Mouse (Mus musculus) neural tube, embryonic 15.5 days (tissue): ENCODE measurements around the gene Pick1. TPM values are rescaled to one million over a fixed set of nuclear protein-coding genes. Genes with fewer than 3 reads are reported as not detected.

Source experiments
- ATAC-seq: fragments of 200-750 bp; cut with Nextera tagmentation; 2 replicates; pipeline ENCODE4 v1.8.0; 2017; ENCODE audit warnings: mild to moderate bottlenecking, moderate TSS enrichment, moderate library complexity; ENCODE audit not compliant: low FRiP score
- H3K27ac ChIP-seq: fragments of 300-500 bp; sonication (generic); replicated peaks from 2 replicates; pipeline ENCODE4 v1.5.1; 2015; ENCODE audit warnings: mild to moderate bottlenecking, inconsistent platforms
- H3K27me3 ChIP-seq: fragments of 300-500 bp; sonication (generic); replicated peaks from 2 replicates; pipeline ENCODE4 v1.6.1; 2015; ENCODE audit warnings: inconsistent platforms
- H3K36me3 ChIP-seq: fragments of 300-500 bp; sonication (generic); 2 replicates; pipeline ENCODE4 v1.6.1; 2015; ENCODE audit warnings: inconsistent platforms
- H3K4me1 ChIP-seq: fragments of 300-500 bp; sonication (generic); 2 replicates; pipeline ENCODE4 v1.6.1; 2015; ENCODE audit warnings: inconsistent platforms
- H3K4me2 ChIP-seq: fragments of 300-500 bp; sonication (generic); 2 replicates; pipeline ENCODE4 v1.6.1; 2015; ENCODE audit warnings: inconsistent platforms, mild to moderate bottlenecking, moderate library complexity
- H3K4me3 ChIP-seq: fragments of 300-500 bp; sonication (generic); replicated peaks from 2 replicates; pipeline ENCODE4 v1.5.1; 2015; ENCODE audit warnings: mild to moderate bottlenecking, inconsistent platforms
- H3K9ac ChIP-seq: fragments of 300-500 bp; sonication (generic); replicated peaks from 2 replicates; pipeline ENCODE4 v1.6.1; 2015; ENCODE audit warnings: mild to moderate bottlenecking, inconsistent platforms
- H3K9me3 ChIP-seq: fragments of 300-500 bp; sonication (generic); replicated peaks from 2 replicates; pipeline ENCODE4 v1.6.1; 2016; ENCODE audit warnings: inconsistent platforms
- WGBS: fragments of 180-500 bp; shearing (Covaris S2); methylation state at CpG from one replicate; pipeline ENCODE4 v1.1.7; 2015; ENCODE audit warnings: mixed read lengths; 5-methylcytosine and 5-hydroxymethylcytosine counted together
- polyA plus RNA-seq: library from polyadenylated mRNA; unstranded; fragments of >200 nt; fragmentation: Nextera tagmentation; extraction: Ambion mirVana; gene quantifications from 2 replicates; pipeline ENCODE4 v1.2.1, GENCODE M21; 2015

Gene Pick1
- polyA plus RNA-seq, 1 experiment from 2014 or later: 99.7 TPM

DNA sequence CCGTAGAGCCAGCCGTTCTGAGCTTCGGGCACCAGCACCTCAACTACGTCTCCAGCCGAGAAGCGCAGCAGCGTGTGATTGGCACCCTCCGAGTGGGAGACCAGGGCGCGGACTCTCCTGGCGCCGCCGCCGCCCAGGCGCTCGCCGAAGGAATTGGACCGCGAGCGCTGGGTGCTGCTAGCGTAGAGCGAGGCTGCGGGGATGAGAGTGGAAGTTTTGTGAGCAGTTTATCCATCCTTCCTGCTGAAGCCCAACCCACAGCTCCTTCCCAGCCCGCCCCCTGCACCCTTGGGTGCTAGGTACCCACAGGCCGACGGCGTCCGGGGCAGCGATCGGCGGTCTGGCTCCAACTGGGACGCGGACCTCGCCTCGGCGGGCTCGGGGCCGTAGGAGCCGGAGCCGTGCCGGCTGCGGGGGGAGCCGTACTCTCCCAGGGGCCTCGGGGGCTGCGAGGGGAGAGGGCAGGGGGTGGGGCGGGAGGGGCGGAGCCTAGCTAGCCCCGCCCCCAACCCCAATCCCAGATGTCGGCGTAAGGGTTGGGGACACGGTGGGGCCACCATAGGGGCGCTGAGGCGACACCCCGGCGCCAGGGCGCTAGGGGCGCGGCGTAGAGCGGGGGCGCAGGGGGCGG lies 32.2 kb downstream of the Pick1 start:
- peak; percentile 83 for ATAC-seq
- Histone ChIP-seq H3K4me2 (peak overlapping the region; percentile 88), H3K9ac (peak overlapping the region; percentile 58), H3K4me1 (peaks cover 20% of the 10 kb centered on the region), H3K36me3 (no peaks in the 10 kb centered on the region), H3K27me3 (peaks cover 48% of the 10 kb centered on the region), H3K9me3 (no peaks in the 10 kb centered on the region), H3K27ac (no peak overlapping the region), H3K4me3 (peak overlapping the region; percentile 52)
- under 1% methylated on average over 52 of the region's 62 CpGs for WGBS

- Histone ChIP-seq H3K4me3 (peak overlapping the region; percentile 52), H3K27me3 (peaks cover 48% of the 10 kb centered on the region), H3K36me3 (no peaks in the 10 kb centered on the region), H3K9me3 (no peaks in the 10 kb centered on the region), H3K4me1 (peaks cover 20% of the 10 kb centered on the region), H3K4me2 (peak overlapping the region; percentile 88), H3K27ac (no peak overlapping the region), H3K9ac (peak overlapping the region; percentile 58)
- WGBS: 0% methylated on average over 19 of the region's 28 CpGs
- ATAC-seq: peak; percentile 71
Measured at GRCm38 (mm10) chr15:79261757-79262156, 32.8 kb downstream of the Pick1 start.

- peak overlapping the region; percentile 52 for H3K4me3 ChIP-seq
- WGBS: 16% methylated on average over 13 of the region's 13 CpGs
Measured at GRCm38 (mm10) chr15:79262375-79262774, 33.4 kb downstream of the Pick1 start.

GRCm38 (mm10) chr15:79262786-79263309 lies 33.9 kb downstream of the Pick1 start:
- no peaks in the 10 kb centered on the region for H3K36me3 ChIP-seq
- no peak for ATAC-seq
- H3K4me2 ChIP-seq: peak overlapping the region; percentile 88
- no peak overlapping the region for H3K27ac ChIP-seq
- no peaks in the 10 kb centered on the region for H3K9me3 ChIP-seq
- H3K4me1 ChIP-seq: peaks cover 20% of the 10 kb centered on the region
- WGBS: 96% methylated on average over 3 of the region's 3 CpGs
- peaks cover 48% of the 10 kb centered on the region for H3K27me3 ChIP-seq
- H3K4me3 ChIP-seq: peak overlapping the region; percentile 52; the same call in 1 of the 2 replicates
- no peak overlapping the region for H3K9ac ChIP-seq

More at GRCm38 (mm10) chr15:79262375-79262774, 33.4 kb downstream of the Pick1 start:
- H3K9me3 ChIP-seq: no peaks in the 10 kb centered on the region
- H3K27me3 ChIP-seq: peaks cover 48% of the 10 kb centered on the region
- no peak overlapping the region for H3K9ac ChIP-seq
- peak overlapping the region; percentile 88 for H3K4me2 ChIP-seq
- no peaks in the 10 kb centered on the region for H3K36me3 ChIP-seq
- H3K4me1 ChIP-seq: peaks cover 20% of the 10 kb centered on the region
- no peak overlapping the region for H3K27ac ChIP-seq
- no peak for ATAC-seq

GRCm38 (mm10) chr15:79263726-79264125 lies 34.8 kb downstream of the Pick1 start:
- H3K4me1 ChIP-seq: peaks cover 20% of the 10 kb centered on the region
- H3K36me3 ChIP-seq: no peaks in the 10 kb centered on the region
- no peak for ATAC-seq
- no peak overlapping the region for H3K27ac ChIP-seq
- peaks cover 43% of the 10 kb centered on the region for H3K27me3 ChIP-seq
- no peak overlapping the region for H3K4me2 ChIP-seq
- H3K9me3 ChIP-seq: no peaks in the 10 kb centered on the region
- 93% methylated on average over 6 of the region's 6 CpGs for WGBS
- H3K4me3 ChIP-seq: no peak overlapping the region
- H3K9ac ChIP-seq: no peak overlapping the region

GRCm38 (mm10) chr15:79265384-79265783 lies 36.4 kb downstream of the Pick1 start:
- Histone ChIP-seq H3K27me3 (peaks cover 30% of the 10 kb centered on the region), H3K4me3 (no peak overlapping the region), H3K9ac (no peak overlapping the region), H3K36me3 (no peaks in the 10 kb centered on the region), H3K9me3 (no peaks in the 10 kb centered on the region), H3K4me2 (no peak overlapping the region), H3K27ac (no peak overlapping the region), H3K4me1 (peaks cover 26% of the 10 kb centered on the region)
- 77% methylated on average over 4 of the region's 4 CpGs for WGBS
- no peak for ATAC-seq

DNA sequence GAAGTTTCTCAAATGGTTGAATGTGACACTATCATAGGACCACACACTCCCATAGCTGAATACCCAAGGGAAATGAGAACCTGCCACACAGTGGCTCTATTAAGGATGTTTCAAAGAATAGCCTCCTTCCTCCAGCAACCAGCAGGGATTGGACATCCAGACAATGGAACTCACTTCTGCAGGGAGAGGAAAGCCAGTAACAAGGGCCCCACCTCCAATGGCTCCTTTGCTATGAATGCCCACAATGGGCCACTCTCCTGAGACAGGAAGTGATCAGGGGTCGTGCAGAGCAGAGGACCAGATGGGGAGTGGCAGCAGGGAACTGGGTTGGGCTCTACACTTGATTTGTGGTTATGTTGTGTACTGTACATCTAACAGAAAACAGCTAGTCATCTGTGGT lies 39.5 kb downstream of the Pick1 start:
- 20% methylated on average over 1 of the region's 1 CpGs for WGBS
- Histone ChIP-seq H3K4me3 (no peak overlapping the region), H3K4me1 (peaks cover 16% of the 10 kb centered on the region), H3K9ac (no peak overlapping the region), H3K27ac (no peak overlapping the region), H3K36me3 (no peaks in the 10 kb centered on the region), H3K27me3 (peaks cover 6% of the 10 kb centered on the region), H3K4me2 (no peak overlapping the region), H3K9me3 (no peaks in the 10 kb centered on the region)
- no peak for ATAC-seq

DNA sequence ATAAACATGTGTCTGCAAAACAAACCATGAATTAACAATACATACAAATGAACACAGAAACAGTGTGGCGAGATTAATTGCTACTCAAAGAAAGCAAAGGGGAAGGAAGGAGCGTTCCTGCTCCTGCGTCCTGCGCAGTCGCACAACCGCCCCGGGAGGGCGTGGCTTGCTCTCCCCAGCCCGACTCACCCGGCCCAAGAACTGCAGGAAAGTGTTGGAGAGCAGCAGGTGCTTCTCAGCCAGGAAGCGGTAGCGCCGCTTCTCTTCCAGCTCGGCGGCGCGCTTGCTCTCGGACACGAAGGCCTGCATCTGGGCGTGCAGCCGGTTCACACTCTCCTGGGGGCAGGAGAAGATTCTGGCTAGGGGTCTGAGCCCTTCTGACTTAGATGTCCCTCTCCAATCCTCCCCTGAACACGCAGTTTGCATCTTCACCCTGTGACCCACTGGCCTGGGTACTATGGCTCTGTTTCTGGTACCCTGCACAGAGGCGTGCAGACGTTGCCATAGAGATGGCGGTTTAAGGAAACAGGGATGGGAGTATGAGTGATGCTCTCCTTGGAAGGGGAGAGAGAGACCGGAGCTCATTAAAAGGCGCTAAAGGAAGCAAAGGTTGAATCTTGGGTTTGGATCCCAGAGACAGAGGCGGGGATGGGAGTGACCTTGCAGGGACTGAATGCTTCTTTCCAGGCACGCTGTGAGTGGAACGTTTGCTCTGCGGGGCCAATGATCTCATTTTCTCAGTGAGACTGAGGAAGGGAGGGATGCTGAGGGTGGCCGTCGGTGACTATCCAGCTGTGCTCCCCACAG lies 41.5 kb downstream of the Pick1 start:
- Histone ChIP-seq H3K27me3 (no peaks in the 10 kb centered on the region; the same call in 1 of the 2 replicates), H3K9ac (peak overlapping the region; percentile 39; the same call in 1 of the 2 replicates), H3K4me1 (peaks cover 16% of the 10 kb centered on the region), H3K9me3 (no peaks in the 10 kb centered on the region), H3K4me2 (peak overlapping the region; percentile 93), H3K27ac (peak overlapping the region; percentile 61), H3K36me3 (no peaks in the 10 kb centered on the region), H3K4me3 (peak overlapping the region; percentile 44)
- under 1% methylated on average over 33 of the region's 33 CpGs for whole genome bisulfite sequencing
- peak; percentile 67; the same call in 1 of the 2 replicates for ATAC-seq

- Histone ChIP-seq H3K9ac (no peak overlapping the region), H3K4me2 (peak overlapping the region; percentile 93), H3K27me3 (no peaks in the 10 kb centered on the region), H3K9me3 (no peaks in the 10 kb centered on the region), H3K36me3 (no peaks in the 10 kb centered on the region), H3K4me3 (peak overlapping the region; percentile 44), H3K27ac (no peak overlapping the region), H3K4me1 (peaks cover 16% of the 10 kb centered on the region)
- WGBS: 12% methylated on average over 17 of the region's 17 CpGs
- ATAC-seq: peak; percentile 30; the same call in 1 of the 2 replicates
Measured at GRCm38 (mm10) chr15:79271124-79271746, 42.3 kb downstream of the Pick1 start.

DNA sequence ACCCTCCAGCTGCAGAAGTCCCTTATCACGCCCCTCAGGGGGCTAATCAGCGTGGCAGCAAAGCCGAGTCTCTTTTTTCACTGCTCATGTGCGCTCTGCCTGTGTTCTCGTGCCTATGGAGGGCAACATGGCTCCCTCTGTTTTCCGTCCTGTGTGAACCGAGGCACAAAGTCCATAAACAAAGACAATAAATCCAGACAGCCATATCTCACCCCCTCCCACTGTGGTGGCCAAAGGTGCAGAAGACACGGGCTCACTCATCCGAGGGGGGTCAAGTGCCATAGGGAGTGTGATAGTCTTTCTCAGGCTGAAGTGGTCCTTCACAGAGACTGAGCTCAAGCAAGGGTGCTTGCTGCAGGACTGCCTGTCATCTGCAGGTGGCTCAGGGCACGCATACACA lies 44.0 kb downstream of the Pick1 start:
- no peaks in the 10 kb centered on the region for H3K9me3 ChIP-seq
- H3K4me1 ChIP-seq: peaks cover 16% of the 10 kb centered on the region
- no peak overlapping the region for H3K4me3 ChIP-seq
- no peak overlapping the region for H3K4me2 ChIP-seq
- ATAC-seq: no peak
- H3K27ac ChIP-seq: no peak overlapping the region
- no peak overlapping the region for H3K9ac ChIP-seq
- 42% methylated on average over 10 of the region's 10 CpGs for WGBS
- no peaks in the 10 kb centered on the region for H3K27me3 ChIP-seq
- no peaks in the 10 kb centered on the region for H3K36me3 ChIP-seq

- Histone ChIP-seq H3K27me3 (no peaks in the 10 kb centered on the region), H3K4me2 (no peak overlapping the region), H3K4me3 (no peak overlapping the region), H3K4me1 (no peaks in the 10 kb centered on the region), H3K9ac (no peak overlapping the region), H3K9me3 (no peaks in the 10 kb centered on the region), H3K36me3 (no peaks in the 10 kb centered on the region), H3K27ac (no peak overlapping the region)
- ATAC-seq: no peak
- 68% methylated on average over 10 of the region's 10 CpGs for whole genome bisulfite sequencing
Measured at GRCm38 (mm10) chr15:79277728-79278127, 48.8 kb downstream of the Pick1 start.
